Mouse (Mus musculus) C2C12 (cell line): ENCODE results near the gene Gprc5c.

ENCODE experiments used
- CEBPB ChIP-seq: IDR thresholded peaks from one replicate; pipeline ENCODE4 v1.6.1; 2011; ENCODE audit warnings: low read depth, mild to moderate bottlenecking, control low read depth, moderate library complexity
- CTCF ChIP-seq: IDR thresholded peaks from one replicate; pipeline ENCODE4 v1.5.1; 2011; ENCODE audit not compliant: control insufficient read depth, insufficient read depth, insufficient read length
- FOSL1 ChIP-seq: IDR thresholded peaks from one replicate; pipeline ENCODE4 v1.8.0; 2011; ENCODE audit warnings: mild to moderate bottlenecking, low read length; ENCODE audit not compliant: poor library complexity, insufficient read depth, severe bottlenecking
- MAX ChIP-seq: IDR thresholded peaks from one replicate; pipeline ENCODE4 v1.6.1; 2011; ENCODE audit warnings: mild to moderate bottlenecking, control low read depth
- MYOD1 ChIP-seq: IDR thresholded peaks from one replicate; pipeline ENCODE4 v1.6.1; 2011; ENCODE audit warnings: low read depth; ENCODE audit not compliant: control insufficient read depth, insufficient read length
- MYOG ChIP-seq: IDR thresholded peaks from one replicate; pipeline ENCODE4 v1.6.1; 2011; ENCODE audit not compliant: control insufficient read depth, insufficient read length; ENCODE audit errors: extremely low read depth
- USF1 ChIP-seq: IDR thresholded peaks from one replicate; pipeline ENCODE4 v1.6.1; 2011; ENCODE audit warnings: low read depth, mild to moderate bottlenecking, control low read depth, moderate library complexity

DNA sequence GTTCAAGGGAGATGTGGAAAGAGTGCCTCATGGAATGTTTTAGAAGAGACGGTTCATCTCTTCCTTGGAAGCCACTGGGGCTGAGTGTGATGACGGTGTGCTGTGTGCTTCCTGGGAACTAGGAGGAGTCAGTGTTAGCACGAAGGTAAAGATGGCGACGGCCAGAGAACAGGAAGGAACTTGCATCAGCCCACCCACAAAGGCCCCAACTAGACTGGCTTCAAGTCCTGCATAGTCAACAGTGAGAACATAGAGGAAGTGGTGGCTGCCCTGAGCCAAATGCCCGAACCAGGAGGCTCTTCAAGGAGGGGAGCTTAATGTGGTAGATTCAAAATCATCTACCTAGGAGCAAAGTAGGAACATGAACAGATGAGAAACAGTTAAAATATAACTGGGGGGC, 66.2 kb downstream of the Gprc5c start:
- TF ChIP-seq CTCF (no peak), MAX (no peak), USF1 (no peak), MYOG (no peak), CEBPB (no peak), FOSL1 (no peak), MYOD1 (no peak)
